Mouse (Mus musculus) liver, adult (tissue): ENCODE results near the gene Nupl2.

Source experiments
- GATA4 ChIP-seq: IDR thresholded peaks from 2 replicates; pipeline ENCODE4 v1.6.1; 2014; ENCODE audit warnings: mild to moderate bottlenecking, low read length; ENCODE audit not compliant: insufficient replicate concordance

Nupl2 gene

DNA sequence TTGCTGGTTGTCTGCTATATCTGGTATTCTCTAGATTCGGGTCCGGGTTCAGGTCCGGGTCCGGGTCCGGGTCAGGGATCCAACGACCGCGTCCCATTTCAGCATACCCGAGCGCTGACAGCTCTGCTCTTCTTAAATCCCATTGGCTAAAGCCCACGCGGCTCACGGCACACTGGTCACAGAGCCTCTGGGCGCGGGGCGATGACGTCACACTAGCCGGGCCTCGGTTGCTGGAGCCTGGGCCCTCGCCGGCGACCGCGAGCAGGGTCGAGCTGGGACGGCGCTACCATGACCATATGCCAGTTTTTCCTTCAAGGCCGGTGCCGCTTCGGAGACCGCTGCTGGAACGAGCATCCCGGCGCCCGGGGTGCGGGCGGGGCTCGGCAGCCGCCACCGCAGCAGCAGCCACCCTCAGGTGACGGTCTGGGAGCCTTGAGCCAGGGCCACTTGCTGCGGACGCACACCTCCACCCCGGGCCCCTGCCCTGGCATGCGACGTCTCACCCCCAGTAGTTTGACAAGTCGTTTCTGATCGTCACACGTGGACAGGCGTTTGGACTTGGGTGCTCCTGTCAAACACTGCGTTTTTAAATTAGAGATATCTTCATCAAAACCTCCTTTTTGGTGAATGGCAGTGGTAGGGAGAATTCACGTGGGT lies at the start of gene Nupl2:
Nupl2 (plus strand) TSS at position 175 of the 657 bp plus-strand sequence.
- no peak; the same call in 1 of the 2 replicates for TF ChIP-seq GATA4

DNA sequence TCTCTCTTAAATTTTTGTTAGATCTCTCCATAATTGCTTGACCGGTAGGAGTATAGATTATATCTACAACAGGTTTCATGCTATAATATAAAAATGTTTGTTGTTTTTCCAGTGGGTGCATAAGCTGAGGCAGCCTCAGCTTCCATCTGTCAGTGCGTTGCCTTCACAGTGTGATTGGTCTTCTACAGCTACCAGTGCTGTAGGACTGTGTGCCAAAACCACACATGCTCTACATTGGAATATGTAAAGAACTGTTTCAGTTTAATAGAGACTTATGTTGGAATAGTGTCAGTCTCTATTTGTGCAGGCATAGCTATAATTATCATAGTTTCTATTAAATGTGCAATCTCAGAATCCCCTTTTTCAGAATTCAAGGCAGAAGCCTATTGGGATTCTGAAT lies 42.5 kb upstream of the Nupl2 start:
- no peak for TF ChIP-seq GATA4

DNA sequence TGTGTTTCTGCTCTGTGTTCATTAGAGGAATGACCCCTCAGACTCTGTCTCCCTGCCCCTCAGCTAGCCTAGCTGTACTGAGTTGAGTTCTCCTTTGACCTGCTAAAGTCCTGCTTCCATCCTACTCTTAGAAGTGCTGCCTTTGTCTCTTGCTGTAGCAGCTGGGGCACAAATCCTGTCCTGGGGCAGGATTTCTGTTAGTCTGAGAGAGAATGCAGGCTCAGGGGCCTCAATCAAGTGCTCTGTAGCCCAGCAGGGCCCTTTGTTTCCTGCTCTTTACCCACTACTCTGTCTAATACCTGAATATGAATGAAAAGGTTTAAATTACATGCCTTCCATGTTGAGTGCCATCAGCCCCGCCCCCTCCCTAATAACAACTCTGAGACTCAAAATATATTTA lies 40.6 kb upstream of the Nupl2 start:
- TF ChIP-seq GATA4: no peak

DNA sequence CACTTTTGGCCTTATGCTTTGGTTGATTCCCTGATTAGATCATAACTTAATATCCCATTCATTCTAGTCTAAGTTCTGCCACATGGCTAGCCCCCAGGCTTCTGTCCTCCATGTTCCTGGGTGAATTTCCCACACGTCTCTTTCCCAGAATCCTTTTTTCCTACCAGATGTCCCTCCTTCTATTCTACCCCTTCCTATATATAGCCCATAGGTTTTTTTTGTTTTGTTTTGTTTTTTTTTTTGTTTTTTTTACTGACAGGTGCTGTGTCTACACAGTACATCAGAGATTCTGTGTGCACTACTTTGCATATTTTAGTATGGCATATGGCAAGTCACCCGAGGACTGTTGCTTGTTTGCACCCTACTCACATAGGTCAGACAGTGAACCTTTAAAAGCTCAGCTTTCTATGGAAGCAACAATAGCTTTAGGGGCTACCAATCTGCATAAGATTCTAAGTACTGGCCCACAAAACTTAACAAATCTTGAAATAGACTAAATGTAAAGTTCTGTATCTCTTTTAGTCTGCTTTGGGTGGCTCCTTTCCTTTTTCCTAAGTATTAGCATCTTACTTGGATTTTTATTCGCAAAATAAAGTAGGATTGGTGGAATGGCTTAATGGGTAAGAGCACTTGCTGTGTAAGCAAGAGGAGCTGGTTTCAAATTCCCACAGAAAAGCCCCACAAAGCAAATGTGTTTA lies 40.0 kb upstream of the Nupl2 start:
- TF ChIP-seq GATA4: no peak

DNA sequence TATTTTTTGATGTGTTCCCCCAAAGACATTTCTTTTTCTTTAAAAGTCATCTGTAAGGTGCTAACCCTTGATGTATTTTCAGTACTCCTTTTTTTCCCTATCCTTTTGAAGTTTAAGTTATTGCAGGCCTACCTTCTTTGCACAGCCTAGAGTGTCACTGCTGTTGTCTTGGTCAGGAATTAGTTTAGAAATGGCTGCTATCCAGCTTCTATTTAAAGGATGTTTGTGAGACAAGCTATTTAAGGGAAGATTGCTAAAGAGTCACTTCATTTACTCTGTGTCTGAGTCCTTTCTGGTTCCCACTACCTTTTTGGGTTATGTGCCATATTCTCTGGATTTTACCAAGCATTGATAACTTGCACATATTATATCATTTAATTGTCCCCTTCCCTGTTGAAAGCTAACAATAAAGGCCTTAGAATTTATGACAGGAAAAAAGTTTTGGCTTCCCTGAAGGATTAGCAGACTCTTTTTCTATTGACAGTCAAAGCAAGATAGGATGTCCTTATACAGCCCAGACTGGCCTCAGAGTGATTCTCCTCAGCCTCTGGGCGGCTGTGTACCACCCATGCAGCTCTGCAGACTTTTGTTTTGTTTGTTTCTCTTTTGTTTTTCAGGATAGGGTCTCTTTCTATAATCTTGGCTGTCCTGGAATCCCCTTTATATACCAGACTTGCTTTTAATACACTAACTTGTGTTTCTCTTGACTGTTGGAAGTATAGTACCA lies 38.7 kb upstream of the Nupl2 start:
- TF ChIP-seq GATA4: no peak

DNA sequence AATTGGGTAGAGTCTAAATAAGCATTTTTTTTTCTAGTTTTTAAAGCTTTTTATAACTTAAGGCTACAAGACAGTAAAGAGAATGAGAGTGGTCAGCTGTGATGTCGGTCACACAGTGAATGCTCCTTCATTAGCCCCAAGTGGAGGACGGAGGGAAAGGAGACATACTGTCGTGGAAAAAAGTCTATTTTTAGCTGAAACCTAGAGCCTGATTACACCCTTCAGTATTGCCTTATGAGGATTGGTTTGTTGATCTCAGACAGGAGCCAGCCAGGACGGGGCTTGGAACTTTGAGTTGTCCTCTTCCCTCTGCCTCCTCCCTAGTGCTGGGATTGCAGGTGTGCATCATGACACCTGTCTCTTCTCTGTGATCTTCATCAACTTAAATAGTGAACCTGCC lies 37.8 kb upstream of the Nupl2 start:
- no peak for TF ChIP-seq GATA4

DNA sequence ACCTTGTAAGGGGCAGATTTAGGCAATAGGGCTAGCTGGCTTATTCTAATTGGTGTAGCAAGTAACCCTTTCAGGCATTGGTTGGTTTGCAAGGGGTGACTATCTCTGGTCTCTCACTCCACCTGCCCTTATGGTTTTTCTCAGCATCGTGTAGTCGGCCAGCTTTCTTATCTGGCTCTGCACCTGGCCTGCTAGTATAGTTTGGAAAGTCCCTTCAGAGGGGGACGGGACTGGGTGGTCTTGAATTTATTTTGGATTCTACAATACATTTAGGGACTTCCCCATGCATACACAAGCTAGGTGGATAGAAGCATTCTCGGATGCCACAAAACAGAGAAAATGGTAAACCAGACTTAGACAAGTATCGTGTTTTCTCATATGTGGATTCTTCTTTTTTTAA lies 17.8 kb upstream of the Nupl2 start:
- TF ChIP-seq GATA4: no peak

DNA sequence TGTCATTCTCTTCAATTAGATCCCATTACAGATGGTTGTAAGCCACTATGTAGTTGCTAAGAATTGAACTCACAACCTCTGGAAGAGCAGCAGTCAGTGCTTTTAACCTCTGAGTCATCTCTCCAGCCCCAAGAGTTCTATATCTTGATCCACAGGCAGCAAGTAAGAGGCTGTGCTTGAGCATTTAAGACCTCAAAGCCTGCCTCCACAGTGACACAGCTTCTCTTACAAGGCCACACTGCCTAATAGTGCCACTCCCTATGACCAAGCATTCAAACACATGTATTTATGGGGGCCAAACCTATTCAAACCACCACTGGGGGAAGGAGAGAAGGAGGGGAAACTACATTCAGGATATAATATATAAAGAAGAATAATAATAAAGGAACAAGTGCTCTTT lies 12.6 kb upstream of the Nupl2 start:
- TF ChIP-seq GATA4: no peak

DNA sequence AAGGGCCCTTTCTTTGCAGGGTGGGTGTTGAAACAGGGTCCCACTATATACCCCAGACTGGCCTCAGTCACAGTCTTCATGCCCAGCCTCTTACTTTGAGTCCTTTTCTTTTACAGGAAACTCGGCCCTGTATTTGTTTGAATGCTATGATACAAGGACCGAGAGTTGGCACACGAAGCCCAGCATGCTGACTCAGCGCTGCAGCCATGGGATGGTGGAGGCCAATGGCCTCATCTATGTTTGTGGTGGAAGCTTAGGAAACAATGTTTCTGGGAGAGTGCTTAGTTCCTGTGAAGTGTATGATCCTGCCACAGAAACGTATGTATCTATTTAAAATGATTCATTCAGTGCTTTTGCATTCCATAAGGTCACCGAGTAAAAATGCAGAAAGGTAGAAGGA lies 8.0 kb upstream of the Nupl2 start:
- TF ChIP-seq GATA4: no peak

DNA sequence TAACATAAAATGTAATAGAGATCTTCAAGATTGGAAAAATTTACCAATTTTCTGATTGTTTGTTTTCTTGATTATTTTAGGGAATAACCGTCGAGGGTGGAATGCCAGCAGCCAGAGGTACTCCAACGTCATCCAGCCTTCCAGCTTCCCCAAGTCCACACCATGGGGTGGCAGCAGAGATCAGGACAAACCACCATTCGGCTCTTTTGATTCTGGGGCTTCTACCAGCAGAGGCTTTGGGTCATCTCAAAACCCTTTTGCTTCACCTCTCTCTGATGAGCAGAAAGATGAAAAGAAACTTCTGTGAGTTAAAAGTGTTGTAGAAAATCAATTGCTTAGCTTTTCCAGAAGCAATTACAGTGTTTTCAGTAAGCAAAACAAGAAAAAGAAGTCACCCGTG lies 2.5 kb downstream of the Nupl2 start:
- TF ChIP-seq GATA4: no peak

DNA sequence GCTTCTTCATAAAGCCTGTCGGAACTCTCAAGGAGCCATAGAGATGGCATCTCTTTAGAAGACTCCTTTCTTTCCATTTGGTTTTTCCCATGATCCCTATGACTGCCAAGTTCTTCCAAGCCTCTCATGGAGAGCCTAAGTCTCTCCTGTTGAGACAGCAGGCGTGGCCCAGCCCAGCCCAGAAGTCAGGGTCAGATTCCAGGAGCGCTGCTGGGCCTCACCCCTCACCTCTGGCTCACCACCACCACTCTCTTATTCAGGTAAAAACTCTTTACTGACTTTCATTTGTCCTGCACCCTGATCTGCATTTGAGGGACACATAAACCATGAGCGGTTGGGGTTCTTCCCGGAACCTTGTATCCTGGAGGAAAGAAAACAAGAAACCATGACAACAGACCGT lies 5.1 kb downstream of the Nupl2 start:
- TF ChIP-seq GATA4: no peak

DNA sequence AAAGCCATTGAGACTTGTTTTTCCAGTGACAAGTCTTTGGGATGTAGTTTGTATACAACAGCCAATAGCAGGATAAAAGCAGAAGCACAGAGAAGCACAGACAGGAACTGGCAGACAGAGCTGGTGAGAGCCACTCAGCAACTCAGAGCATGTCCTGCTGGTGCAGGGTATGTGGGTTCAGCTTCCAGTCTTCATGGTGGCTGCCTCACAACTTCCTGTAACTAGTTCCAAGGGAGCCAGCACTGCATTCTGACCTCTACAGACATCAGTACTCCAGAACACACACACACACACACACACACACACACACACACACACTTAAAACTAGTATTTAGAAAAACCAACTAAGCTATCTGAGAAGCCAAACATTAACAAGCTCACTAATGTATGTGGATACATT lies 7.3 kb downstream of the Nupl2 start:
- TF ChIP-seq GATA4: no peak

DNA sequence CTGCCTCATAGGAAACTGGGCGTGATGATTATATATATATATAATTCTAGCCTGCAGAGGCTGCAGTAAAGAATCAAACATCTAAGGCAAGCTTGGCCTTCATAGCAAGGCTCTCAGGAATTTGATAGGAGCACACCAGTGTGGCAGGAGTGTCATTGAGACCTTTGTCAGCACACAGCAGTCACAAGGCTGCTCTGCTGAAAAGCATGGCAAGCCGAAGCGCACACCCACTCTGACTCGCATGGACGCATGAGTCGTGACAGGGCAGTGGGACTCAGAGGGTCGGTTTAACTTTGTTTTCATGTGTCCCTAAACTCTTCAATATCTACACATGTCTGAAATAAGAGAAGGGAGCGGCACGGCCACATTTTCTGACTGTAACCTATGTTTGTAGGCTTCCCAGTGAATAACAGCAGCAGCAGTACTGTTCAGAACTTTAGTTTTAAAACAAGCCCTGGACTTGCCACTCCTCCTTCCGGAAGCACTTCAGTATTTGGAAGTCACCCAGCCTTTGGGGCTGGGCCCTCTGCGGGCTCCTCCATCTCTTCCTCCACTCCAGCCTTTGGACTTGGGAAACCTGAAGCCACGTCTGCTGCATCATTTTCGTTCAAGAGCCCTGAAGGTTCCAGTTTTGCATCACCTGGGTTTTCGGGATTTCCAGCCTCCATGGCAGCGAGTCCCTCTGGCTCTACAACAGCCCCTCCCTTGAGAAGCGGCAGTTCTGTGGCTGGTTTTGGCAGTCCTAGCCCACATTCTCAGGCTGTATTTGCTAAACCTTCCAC lies 16.9 kb downstream of the Nupl2 start:
- no peak for TF ChIP-seq GATA4

DNA sequence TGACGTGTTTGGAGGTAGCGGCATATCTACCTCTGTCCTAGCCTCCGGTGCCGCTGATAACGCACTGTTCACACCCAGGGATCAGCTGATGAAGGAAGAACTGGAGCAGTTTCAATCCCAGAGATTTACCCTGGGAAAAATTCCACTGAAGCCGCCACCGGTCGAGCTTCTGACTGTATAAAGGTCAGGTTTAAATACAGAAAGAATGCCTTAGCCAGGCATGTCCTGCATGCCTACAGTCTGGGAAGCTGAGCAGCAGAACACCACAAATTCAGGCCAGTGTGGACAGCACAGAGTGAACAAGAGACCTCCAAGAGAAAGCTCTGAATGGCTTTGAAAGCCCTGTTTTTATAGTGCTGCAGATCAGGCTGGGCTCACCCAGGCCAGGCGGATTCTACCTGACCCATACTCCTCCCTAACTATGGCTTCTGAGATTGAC lies 17.6 kb downstream of the Nupl2 start:
- TF ChIP-seq GATA4: no peak

DNA sequence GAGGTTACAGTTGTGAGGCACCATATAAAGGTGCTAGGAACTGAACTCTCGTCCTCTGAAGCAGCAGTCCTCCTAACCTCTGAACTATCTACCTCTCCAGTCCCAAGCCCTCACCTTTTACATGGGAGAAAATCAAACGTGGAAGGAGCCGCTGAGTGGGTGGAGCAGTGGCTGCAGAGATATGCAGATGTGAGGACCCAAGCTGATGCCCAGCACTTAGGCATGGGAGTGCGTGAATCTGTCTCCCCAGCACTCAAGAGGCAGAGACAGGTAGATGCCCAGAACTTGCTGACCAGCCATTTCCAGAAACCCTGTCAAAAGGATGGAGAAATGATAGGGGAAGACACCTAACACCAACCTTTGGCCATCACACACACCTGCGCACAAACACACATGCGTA lies 18.3 kb downstream of the Nupl2 start:
- TF ChIP-seq GATA4: no peak
